ENCODE assay signal across 19 mouse cellular contexts in the genomic region with DNA sequence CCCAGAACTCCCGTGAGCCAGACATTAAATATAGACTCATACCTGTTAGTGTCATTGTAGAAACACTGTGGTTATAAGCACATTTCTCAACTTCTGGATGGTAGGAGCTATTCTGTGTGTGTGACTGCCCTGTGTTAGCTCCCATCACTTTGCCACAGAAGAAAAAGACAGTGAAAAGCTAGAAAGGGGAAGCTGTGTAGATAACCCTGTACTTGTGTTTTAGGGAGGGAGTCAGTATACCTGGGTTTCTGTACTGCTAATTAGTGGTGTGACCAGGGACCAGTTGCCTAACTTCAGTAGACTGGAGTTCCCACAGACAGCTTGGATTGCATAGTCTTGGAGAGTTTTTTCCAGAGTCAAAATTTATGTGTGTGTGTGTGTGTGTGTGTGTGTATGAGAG. TPM values are rescaled to one million over a fixed set of nuclear protein-coding genes. Genes with fewer than 3 reads are reported as not detected.
"Had no signal": no experiment of that assay in that cellular context is flagged by ENCODE, and none has a peak within 500 bp of the region (broad histone marks: within the 10 kb centered on the region; RNA-seq: fewer than 3 reads in every experiment).

No protein-coding gene starts in this region.

- H3K9me3 ChIP-seq: liver, embryonic 15.5 days; lung, embryonic 15.5 days; midbrain, embryonic 10.5 days; midbrain, embryonic 12.5 days; midbrain, embryonic 15.5 days; neural tube, embryonic 12.5 days; stomach, embryonic 15.5 days had no signal

- H3K4me1 ChIP-seq: lung, embryonic 15.5 days; midbrain, embryonic 12.5 days; midbrain, embryonic 15.5 days; neural tube, embryonic 12.5 days; stomach, embryonic 15.5 days had no signal

- H3K27me3 ChIP-seq: liver, embryonic 15.5 days; lung, embryonic 15.5 days; midbrain, embryonic 12.5 days; midbrain, embryonic 15.5 days; neural tube, embryonic 12.5 days; stomach, embryonic 15.5 days had no signal

- DNase-seq: liver, postnatal 0 days; lung, adult 2 months; lung, postnatal 10 days; lung, postnatal 4 days; right cerebral cortex, postnatal 25 days; thymus, adult 2 months; thymus, postnatal 25 days; thymus, postnatal 4 days had no signal

- ATAC-seq: liver, postnatal 0 days; midbrain, embryonic 15.5 days had no signal

- H3K4me3 ChIP-seq: liver, embryonic 15.5 days; lung, embryonic 15.5 days; midbrain, embryonic 10.5 days; midbrain, embryonic 12.5 days; midbrain, embryonic 15.5 days; neural tube, embryonic 12.5 days; stomach, embryonic 15.5 days had no signal

- H3K4me2 ChIP-seq: liver, embryonic 15.5 days; lung, embryonic 15.5 days; midbrain, embryonic 12.5 days; midbrain, embryonic 15.5 days; neural tube, embryonic 12.5 days; stomach, embryonic 15.5 days had no signal

- H3K36me3 ChIP-seq: liver, embryonic 15.5 days; lung, embryonic 15.5 days; midbrain, embryonic 12.5 days; midbrain, embryonic 15.5 days; neural tube, embryonic 12.5 days; stomach, embryonic 15.5 days had no signal

- H3K27ac ChIP-seq: liver, embryonic 15.5 days; lung, embryonic 15.5 days; midbrain, embryonic 10.5 days; midbrain, embryonic 12.5 days; midbrain, embryonic 15.5 days; neural tube, embryonic 12.5 days; stomach, embryonic 15.5 days; stomach, postnatal 0 days had no signal

- H3K9ac ChIP-seq: liver, embryonic 15.5 days; liver, postnatal 0 days; lung, embryonic 15.5 days; midbrain, embryonic 12.5 days; midbrain, embryonic 15.5 days; neural tube, embryonic 12.5 days; stomach, embryonic 15.5 days had no signal

RNA-seq across cellular contexts. Expression of a gene that starts 50.3 kb away (rescaled TPM):
- total RNA-seq: midbrain, postnatal 0 days; monocyte, adult 5-6 weeks; neutrophil, adult 5-6 weeks had no signal
- polyA plus RNA-seq: lung, adult 2 months; stomach, postnatal 0 days had no signal
